Mouse (Mus musculus) forebrain, embryonic 12.5 days (tissue): ENCODE measurements around the gene Bsn. TPM values are rescaled to one million over a fixed set of nuclear protein-coding genes. Genes with fewer than 3 reads are reported as not detected.
"Not testable (repeated sequence)": the region's sequence is repeated elsewhere in the genome, so short reads cannot be mapped to it uniquely, and the experiment has no call there.

Experiments
- ATAC-seq: fragments of 200-750 bp; cut with Nextera tagmentation; 2 replicates; pipeline ENCODE4 v1.8.0; 2017; ENCODE audit warnings: moderate TSS enrichment; ENCODE audit not compliant: low FRiP score
- H3K27ac ChIP-seq: fragments of 300-500 bp; sonication (generic); 2 replicates; pipeline ENCODE4 v1.5.1; 2016; ENCODE audit warnings: mild to moderate bottlenecking
- H3K27me3 ChIP-seq: fragments of 300-500 bp; sonication (generic); 2 replicates; pipeline ENCODE4 v1.6.1; 2016; ENCODE audit warnings: mild to moderate bottlenecking
- H3K36me3 ChIP-seq: fragments of 300-500 bp; sonication (generic); replicated peaks from 2 replicates; pipeline ENCODE4 v1.6.1; 2016; ENCODE audit warnings: mild to moderate bottlenecking
- H3K4me1 ChIP-seq: fragments of 300-500 bp; sonication (generic); 2 replicates; pipeline ENCODE4 v1.6.1; 2016
- H3K4me2 ChIP-seq: fragments of 300-500 bp; sonication (generic); 2 replicates; pipeline ENCODE4 v1.6.1; 2016; ENCODE audit warnings: mild to moderate bottlenecking, moderate library complexity
- H3K4me3 ChIP-seq: fragments of 300-500 bp; sonication (generic); replicated peaks from 2 replicates; pipeline ENCODE4 v1.5.1; 2016; ENCODE audit warnings: mild to moderate bottlenecking
- H3K9ac ChIP-seq: fragments of 300-500 bp; sonication (generic); 2 replicates; pipeline ENCODE4 v1.6.1; 2016; ENCODE audit warnings: mild to moderate bottlenecking
- H3K9me3 ChIP-seq: fragments of 300-500 bp; sonication (generic); 2 replicates; pipeline ENCODE4 v1.6.1; 2016
- WGBS: fragments of 180-500 bp; shearing (Covaris S2); methylation state at CpG from one replicate; pipeline ENCODE4 v1.1.7; 2016; 5-methylcytosine and 5-hydroxymethylcytosine counted together
- polyA plus RNA-seq: library from polyadenylated mRNA; unstranded; fragments of >200 nt; fragmentation: Nextera tagmentation; extraction: Ambion mirVana; gene quantifications from 2 replicates; pipeline ENCODE4 v1.2.1, GENCODE M21; 2016

Gene Bsn
- polyA plus RNA-seq, 1 experiment from 2014 or later, result 3.6 TPM

DNA sequence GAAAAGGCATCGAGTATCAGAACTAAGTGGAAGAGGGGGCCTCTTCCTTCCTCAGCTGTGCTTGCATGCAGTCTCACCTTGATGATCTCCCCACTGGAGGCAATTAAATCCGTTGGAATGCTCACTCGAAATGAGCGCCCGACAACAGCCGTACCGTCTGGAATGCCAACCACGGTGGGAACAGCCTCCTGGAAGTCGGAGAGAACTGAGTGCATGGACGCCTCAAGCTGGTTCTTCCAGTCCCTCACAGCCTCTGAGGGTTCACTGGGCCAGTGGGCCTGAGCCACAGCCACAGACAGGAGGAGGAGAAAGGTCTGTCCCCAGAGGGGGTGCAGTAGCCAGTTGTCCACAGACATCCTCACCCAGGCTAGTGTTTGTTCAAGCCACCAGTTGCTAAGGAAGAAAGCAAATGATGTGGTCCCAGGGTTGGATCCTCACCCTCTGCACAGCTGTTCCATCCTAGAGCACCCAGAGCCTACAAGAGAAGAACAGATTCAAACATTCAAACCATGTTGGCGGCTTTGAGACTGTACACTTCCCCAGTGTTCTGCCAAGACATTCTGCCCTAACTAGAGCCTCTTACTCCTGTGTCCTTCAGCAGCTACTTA is 27.9 kb upstream of the Bsn start:
- ATAC-seq, result no peak
- H3K27me3 ChIP-seq, result no peaks in the 10 kb centered on the region
- no peak overlapping the region for H3K9ac ChIP-seq
- peaks cover 21% of the 10 kb centered on the region for H3K36me3 ChIP-seq
- H3K4me1 ChIP-seq, result peaks cover 12% of the 10 kb centered on the region
- no peak overlapping the region for H3K4me3 ChIP-seq
- H3K4me2 ChIP-seq, result no peak overlapping the region
- no peaks in the 10 kb centered on the region for H3K9me3 ChIP-seq
- H3K27ac ChIP-seq, result no peak overlapping the region
- 88% methylated on average over 11 of the region's 11 CpGs for WGBS

DNA sequence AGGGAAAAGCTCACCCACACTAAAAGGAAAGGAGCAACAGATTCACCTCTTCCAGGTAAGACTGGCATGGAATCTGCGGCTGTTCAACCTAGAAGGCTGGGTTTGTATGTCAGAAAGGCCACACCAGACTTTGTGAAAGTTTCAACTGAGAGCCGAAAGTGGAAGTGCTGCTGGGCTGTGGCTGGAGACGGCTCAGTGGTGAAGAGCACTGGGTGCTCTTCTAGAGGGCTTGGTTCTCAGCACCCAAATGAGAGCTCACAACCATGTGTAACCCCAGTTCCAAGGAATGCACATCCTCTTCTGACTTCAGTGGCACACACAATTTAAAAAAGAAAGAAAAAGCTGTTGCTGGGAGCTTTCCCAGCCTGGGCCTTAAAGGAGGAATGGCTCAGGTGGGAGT is 27.2 kb upstream of the Bsn start:
- WGBS, result 93% methylated on average over 3 of the region's 3 CpGs
- H3K9me3 ChIP-seq, result no peaks in the 10 kb centered on the region
- ATAC-seq, result no peak

GRCm38 (mm10) chr9:108213105-108213504 is 22.9 kb upstream of the Bsn start:
- Histone ChIP-seq H3K4me1 (peaks cover 22% of the 10 kb centered on the region), H3K9me3 (no peaks in the 10 kb centered on the region), H3K36me3 (peaks cover 33% of the 10 kb centered on the region), H3K4me2 (peak overlapping the region; percentile 32), H3K9ac (peak overlapping the region; percentile 33; the same call in 1 of the 2 replicates), H3K4me3 (no peak overlapping the region), H3K27ac (peak overlapping the region; percentile 86), H3K27me3 (no peaks in the 10 kb centered on the region)
- peak; percentile 65 for ATAC-seq
- WGBS, result 5% methylated on average over 7 of the region's 7 CpGs

More for the DNA sequence above, 27.2 kb upstream of the Bsn start:
- Histone ChIP-seq H3K27me3 (no peaks in the 10 kb centered on the region), H3K4me1 (peaks cover 18% of the 10 kb centered on the region), H3K9ac (no peak overlapping the region), H3K36me3 (peaks cover 21% of the 10 kb centered on the region), H3K4me3 (no peak overlapping the region), H3K27ac (no peak overlapping the region), H3K4me2 (no peak overlapping the region)

GRCm38 (mm10) chr9:108212426-108212825 is 22.2 kb upstream of the Bsn start:
- peaks cover 33% of the 10 kb centered on the region for H3K36me3 ChIP-seq
- peaks cover 22% of the 10 kb centered on the region for H3K4me1 ChIP-seq
- H3K9ac ChIP-seq, result no peak overlapping the region
- no peaks in the 10 kb centered on the region for H3K9me3 ChIP-seq
- no peak overlapping the region for H3K4me3 ChIP-seq
- H3K27ac ChIP-seq, result peak overlapping the region; percentile 19; the same call in 1 of the 2 replicates
- no peaks in the 10 kb centered on the region for H3K27me3 ChIP-seq
- 74% methylated on average over 2 of the region's 2 CpGs for WGBS
- no peak overlapping the region for H3K4me2 ChIP-seq
- ATAC-seq, result no peak

DNA sequence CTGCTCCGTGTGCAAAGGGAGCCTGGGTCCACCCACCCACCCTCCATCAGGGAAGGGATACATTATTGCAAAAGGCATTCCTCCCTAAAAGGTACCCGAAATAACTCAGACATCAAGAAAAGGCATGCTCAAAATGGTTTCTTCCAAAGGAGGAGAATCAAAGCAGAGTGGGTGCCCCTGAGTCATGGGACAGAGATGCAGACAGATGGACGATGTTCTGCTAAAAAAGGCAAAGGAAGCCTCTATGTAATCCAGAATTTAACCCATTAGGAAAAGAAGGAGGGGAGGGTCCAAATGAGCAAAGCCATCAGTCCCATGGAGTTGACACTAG is 15.4 kb upstream of the Bsn start:
- H3K9ac ChIP-seq, result no peak overlapping the region
- H3K36me3 ChIP-seq, result peaks cover 38% of the 10 kb centered on the region
- peaks cover 26% of the 10 kb centered on the region for H3K4me1 ChIP-seq
- H3K4me2 ChIP-seq, result no peak overlapping the region
- H3K9me3 ChIP-seq, result no peaks in the 10 kb centered on the region
- H3K27ac ChIP-seq, result peak overlapping the region; percentile 16; the same call in 1 of the 2 replicates
- no peaks in the 10 kb centered on the region for H3K27me3 ChIP-seq
- no peak overlapping the region for H3K4me3 ChIP-seq
- ATAC-seq, result no peak
- 83% methylated on average over 3 of the region's 3 CpGs for WGBS

DNA sequence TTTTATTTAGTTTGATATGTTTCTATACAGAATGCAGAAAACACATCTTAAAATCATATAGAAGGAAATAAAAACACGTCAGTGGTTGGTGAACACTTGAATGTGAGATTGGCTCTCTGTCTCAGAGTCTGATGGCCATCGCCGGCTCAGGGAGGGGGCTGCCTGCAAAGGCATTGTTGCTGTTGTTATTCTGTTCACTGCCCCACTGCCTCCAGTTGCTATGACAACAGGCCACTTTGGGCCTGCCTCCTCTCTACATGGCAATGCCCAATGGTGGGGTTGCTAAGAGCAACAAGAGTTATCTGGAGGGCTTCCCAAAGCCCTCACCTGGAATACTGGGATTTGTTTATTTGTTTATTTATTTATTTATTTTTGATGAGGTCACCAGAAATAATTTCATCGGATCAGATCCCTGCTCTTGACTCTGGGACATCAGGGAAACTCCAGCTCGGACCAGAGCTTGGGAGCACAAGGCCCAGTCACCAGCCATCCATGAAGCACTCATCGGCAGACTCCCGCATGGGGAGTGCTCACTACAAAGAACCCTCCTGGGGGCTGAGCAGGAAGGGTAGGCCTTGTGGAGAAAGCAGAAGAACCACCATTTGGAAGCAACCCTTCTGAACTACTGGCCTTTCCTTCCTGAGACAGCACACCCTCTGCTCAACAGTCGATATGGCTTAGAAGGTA is 14.8 kb upstream of the Bsn start:
- Histone ChIP-seq H3K4me1 (peaks cover 30% of the 10 kb centered on the region), H3K27ac (peak overlapping the region; percentile 16; the same call in 1 of the 2 replicates), H3K9ac (no peak overlapping the region), H3K4me2 (no peak overlapping the region), H3K27me3 (no peaks in the 10 kb centered on the region), H3K9me3 (no peaks in the 10 kb centered on the region), H3K36me3 (peaks cover 38% of the 10 kb centered on the region), H3K4me3 (no peak overlapping the region)
- WGBS, result 45% methylated on average over 8 of the region's 8 CpGs
- peak; percentile 66 for ATAC-seq

DNA sequence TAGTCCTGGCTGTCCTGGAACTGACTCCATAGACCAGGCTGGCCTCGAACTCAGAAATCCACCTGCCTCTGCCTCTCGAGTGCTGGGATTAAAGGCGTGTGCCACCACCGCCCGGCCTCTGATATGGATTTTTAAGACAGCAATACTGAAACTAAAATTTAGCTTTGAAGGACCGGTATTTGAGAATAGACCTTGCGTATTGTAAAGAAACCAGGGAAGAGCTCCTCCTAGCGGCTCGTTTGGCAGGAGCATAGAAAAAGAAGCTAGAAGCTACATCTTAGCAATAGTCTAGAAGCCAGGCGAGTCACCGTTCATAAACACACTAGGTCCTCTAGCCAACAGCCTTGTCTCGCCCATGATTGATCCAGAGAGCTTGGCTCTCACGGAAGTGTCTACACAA is 12.8 kb upstream of the Bsn start:
- 46% methylated on average over 13 of the region's 13 CpGs for WGBS
- no peak for ATAC-seq
- no peak overlapping the region for H3K4me3 ChIP-seq

GRCm38 (mm10) chr9:108202169-108202568 is 12.0 kb upstream of the Bsn start:
- 96% methylated on average over 2 of the region's 2 CpGs for WGBS
- no peaks in the 10 kb centered on the region for H3K9me3 ChIP-seq
- H3K27me3 ChIP-seq, result no peaks in the 10 kb centered on the region
- ATAC-seq, result no peak
- H3K4me3 ChIP-seq, result no peak overlapping the region
- peaks cover 12% of the 10 kb centered on the region for H3K36me3 ChIP-seq
- H3K9ac ChIP-seq, result no peak overlapping the region
- no peak overlapping the region for H3K4me2 ChIP-seq
- H3K4me1 ChIP-seq, result peaks cover 35% of the 10 kb centered on the region
- no peak overlapping the region for H3K27ac ChIP-seq

More for the DNA sequence above, 12.8 kb upstream of the Bsn start:
- Histone ChIP-seq H3K36me3 (peaks cover 20% of the 10 kb centered on the region), H3K9ac (no peak overlapping the region), H3K4me2 (no peak overlapping the region), H3K27me3 (no peaks in the 10 kb centered on the region), H3K27ac (no peak overlapping the region), H3K9me3 (no peaks in the 10 kb centered on the region), H3K4me1 (peaks cover 30% of the 10 kb centered on the region)

GRCm38 (mm10) chr9:108201160-108201559 is 11.0 kb upstream of the Bsn start:
- Histone ChIP-seq H3K27me3 (no peaks in the 10 kb centered on the region), H3K4me2 (peak overlapping the region; percentile 50), H3K9ac (no peak overlapping the region), H3K9me3 (no peaks in the 10 kb centered on the region), H3K4me3 (peak overlapping the region; percentile 23), H3K27ac (0 out of 2 replicates have a peak overlapping the region, but pooled peaks have one; percentile 36), H3K36me3 (peaks cover 3% of the 10 kb centered on the region; the same call in 1 of the 2 replicates), H3K4me1 (peaks cover 41% of the 10 kb centered on the region)
- WGBS, result 0% methylated on average over 13 of the region's 13 CpGs
- peak; percentile 90 for ATAC-seq

- Histone ChIP-seq H3K9ac (no peak overlapping the region), H3K4me3 (no peak overlapping the region), H3K4me1 (peaks cover 24% of the 10 kb centered on the region), H3K27me3 (0 out of 2 replicates have a peak, but pooled peaks cover 4% of the 10 kb centered on the region), H3K4me2 (no peak overlapping the region), H3K27ac (no peak overlapping the region), H3K36me3 (no peaks in the 10 kb centered on the region), H3K9me3 (no peaks in the 10 kb centered on the region)
- 61% methylated on average over 4 of the region's 4 CpGs for WGBS
- ATAC-seq, result no peak
These were observed 8.4 kb upstream of the Bsn start for GRCm38 (mm10) chr9:108198621-108199020.

DNA sequence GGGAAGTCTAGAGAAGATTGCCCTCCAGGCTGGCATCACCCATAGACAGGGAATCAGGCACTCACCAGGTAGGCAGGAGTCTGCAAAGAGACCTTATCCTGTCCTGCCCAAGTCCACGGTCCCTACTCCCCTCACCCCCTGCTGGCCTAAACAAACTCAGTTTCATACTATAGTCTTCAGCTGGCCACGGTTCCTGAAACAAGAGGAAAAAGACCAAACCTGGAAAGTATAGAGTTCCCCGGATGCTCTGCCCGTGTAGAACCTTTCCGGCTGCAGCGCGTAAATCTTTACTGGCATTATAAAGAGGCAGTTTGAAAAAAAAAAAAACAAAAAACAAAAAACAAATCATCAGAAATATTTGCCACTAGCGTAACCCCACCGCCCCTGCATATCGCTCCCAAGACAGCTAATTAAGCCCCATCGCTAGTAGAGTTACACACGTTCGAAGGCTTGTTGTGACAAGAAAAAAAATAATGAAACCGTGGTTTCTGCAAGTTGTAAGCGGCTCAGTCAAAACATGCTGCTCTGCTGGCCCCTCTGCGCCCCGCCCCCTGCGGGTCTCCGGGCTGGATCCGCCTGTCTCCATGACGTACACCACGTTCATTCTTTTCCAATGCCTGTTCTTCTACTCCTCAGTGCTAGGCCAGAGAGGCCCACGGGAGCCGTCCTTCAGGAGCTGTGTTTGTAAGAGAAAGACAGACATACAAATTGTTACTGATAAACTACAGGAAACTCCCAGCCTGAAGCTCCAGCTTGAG is 6.9 kb upstream of the Bsn start:
- H3K27me3 ChIP-seq, result peaks cover 7% of the 10 kb centered on the region; the same call in 1 of the 2 replicates
- H3K4me2 ChIP-seq, result peak overlapping the region; percentile 38
- ATAC-seq, result peak; percentile 60; the same call in 1 of the 2 replicates
- no peak overlapping the region for H3K9ac ChIP-seq
- no peak overlapping the region for H3K4me3 ChIP-seq
- H3K36me3 ChIP-seq, result no peaks in the 10 kb centered on the region
- 24% methylated on average over 24 of the region's 24 CpGs for WGBS
- no peaks in the 10 kb centered on the region for H3K9me3 ChIP-seq
- H3K27ac ChIP-seq, result no peak overlapping the region
- peaks cover 24% of the 10 kb centered on the region for H3K4me1 ChIP-seq

DNA sequence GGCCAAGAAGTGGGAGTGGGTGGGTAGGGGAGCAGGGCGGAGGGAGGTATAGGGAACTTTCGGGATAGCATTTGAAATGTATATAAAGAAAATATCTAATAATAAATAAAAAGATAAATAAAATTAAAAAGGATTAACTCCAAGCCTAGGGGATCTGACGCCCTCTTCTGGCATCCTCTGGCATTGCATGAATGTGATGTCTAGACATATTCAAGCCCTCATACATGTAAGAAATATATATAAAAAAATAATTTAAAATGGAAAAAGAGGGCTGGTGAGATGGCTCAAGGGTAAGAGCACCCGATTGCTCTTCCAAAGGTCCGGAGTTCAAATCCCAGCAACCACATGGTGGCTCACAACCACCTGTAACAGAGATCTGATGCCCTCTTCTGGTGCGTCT is 6.0 kb upstream of the Bsn start:
- H3K4me2 ChIP-seq, H3K4me3 ChIP-seq, H3K27ac ChIP-seq, H3K9me3 ChIP-seq, H3K36me3 ChIP-seq, ATAC-seq, H3K9ac ChIP-seq: not testable (repeated sequence)
- WGBS, result 73% methylated on average over 6 of the region's 6 CpGs
- peaks cover 11% of the 10 kb centered on the region; the same call in 1 of the 2 replicates for H3K27me3 ChIP-seq
- peaks cover 22% of the 10 kb centered on the region for H3K4me1 ChIP-seq
